ENCODE assay signal across 9 mouse cellular contexts in the genomic region with DNA sequence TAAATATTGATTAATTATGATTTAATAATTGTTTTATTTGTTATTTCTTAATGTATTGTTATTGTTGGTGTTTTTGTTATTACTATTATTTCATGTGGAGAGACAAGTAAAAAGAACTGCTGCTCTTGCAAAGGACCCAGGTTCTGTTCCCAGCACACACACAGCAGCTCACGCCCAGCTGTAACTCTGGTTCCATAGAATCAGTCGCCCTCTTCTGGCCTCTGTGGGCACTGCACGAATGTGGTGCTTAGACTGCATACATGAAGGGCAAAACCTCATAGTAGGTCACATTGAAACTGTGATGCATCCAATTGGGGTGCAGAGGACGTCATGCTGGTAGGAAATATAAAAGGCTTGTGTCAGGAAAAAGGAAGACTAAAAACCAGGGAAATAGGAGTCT. TPM values are rescaled to one million over a fixed set of nuclear protein-coding genes. Genes with fewer than 3 reads are reported as not detected.
DNase-seq lines count a peak whose midpoint lies in the region; TF ChIP-seq lines count a peak whose summit lies in the region.
"Had no signal": no experiment of that assay in that cellular context is flagged by ENCODE, and none has a peak within 500 bp of the region (broad histone marks: within the 10 kb centered on the region; RNA-seq: fewer than 3 reads in every experiment).

No protein-coding gene starts in this region.

- TF ChIP-seq RAD21 in MEL (IDR thresholded peaks at IDR 0.05; ENCODE audit: low read depth, low read length): peak; percentile 22

- no peaks in the 10 kb centered on the region for H3K27me3 ChIP-seq in MEL (ENCODE audit: control insufficient read depth in 1 of 2, insufficient read depth in 2 of 2, low read length in 2 of 2)

- TF ChIP-seq EP300 in MEL (IDR thresholded peaks at IDR 0.05; ENCODE audit: low read depth in 1 of 2, low read length in 2 of 2): no peak

- H3K9me3 ChIP-seq in MEL (replicated peaks; ENCODE audit: insufficient read depth, low read length): no peaks in the 10 kb centered on the region

- DNase-seq in heart, postnatal 4 days: peak; percentile 39
- no peak for DNase-seq in heart, adult 8-10 months (ENCODE audit: low spot score)
- DNase-seq in 3134 (ENCODE audit: extremely low read depth, insufficient read length, low spot score) (peak; percentile 11), MEL (ENCODE audit: low read depth, low spot score) (peak; percentile 55)
- DNase-seq in kidney, postnatal 36 days: peak; percentile 5 to 61
- DNase-seq in thymus, adult 18-20 months: peak; percentile 9 to 23
- DNase-seq in ovary, adult 18-20 months (ENCODE audit: low spot score): no peak
- no peak for DNase-seq in frontal cortex, postnatal 25 days (ENCODE audit: low spot score in 2 of 2)

- H3K4me3 ChIP-seq in MEL (ENCODE audit: control insufficient read depth in 1 of 2, insufficient read depth in 1 of 2, low read depth in 2 of 2, low read length in 2 of 2): no peak overlapping the region

- H3K4me1 ChIP-seq in MEL (ENCODE audit: control insufficient read depth in 1 of 2, insufficient read depth in 2 of 2, low read length in 2 of 2): no peaks in the 10 kb centered on the region

- H3K27ac ChIP-seq in MEL (ENCODE audit: control insufficient read depth, low read depth, low read length): no peak overlapping the region

- no peaks in the 10 kb centered on the region for H3K79me2 ChIP-seq in MEL (ENCODE audit: control insufficient read depth, insufficient read depth, low read length, poor library complexity)

- TF ChIP-seq POLR2A in MEL (IDR thresholded peaks at IDR 0.05; ENCODE audit: control insufficient read depth in 1 of 2, insufficient read depth in 1 of 2, low read depth in 1 of 2, low read length in 2 of 2, poor library complexity in 1 of 2): no peak

- no peak overlapping the region for H3K9ac ChIP-seq in MEL (ENCODE audit: control insufficient read depth, low read depth, low read length, poor library complexity, severe bottlenecking)

- TF ChIP-seq CTCF in MEL (IDR thresholded peaks at IDR 0.05 in 2 of 3, conservative IDR thresholded peaks at IDR 0.05 in 1 of 3; ENCODE audit: control insufficient read depth in 1 of 3, insufficient read depth in 1 of 3, low read depth in 2 of 3, low read length in 3 of 3, poor library complexity in 1 of 3, severe bottlenecking in 1 of 3): peak; percentile 30 to 45 (median 33)

- no peaks in the 10 kb centered on the region for H3K36me3 ChIP-seq in MEL (ENCODE audit: control insufficient read depth in 1 of 2, insufficient read depth in 2 of 2, low read length in 2 of 2)

TF ChIP-seq in MEL, 35 proteins besides CTCF, POLR2A, EP300 and RAD21:
- TF ChIP-seq SMC3 (IDR thresholded peaks at IDR 0.05; ENCODE audit: low read depth, low read length) (peak; percentile 50), MYB (IDR thresholded peaks at IDR 0.05; ENCODE audit: low read depth, low read length) (no peak)

RNA-seq across cellular contexts. Expression of a gene that starts 7.1 kb away (rescaled TPM):
- total RNA-seq in heart, postnatal 4 days (2021): not detected
- total RNA-seq in heart, adult 8-10 months (2022): not detected
- total RNA-seq in MEL (2012; rRNA removed): not detected in 2 replicates
- not detected for polyA plus RNA-seq in MEL (2012; ENCODE audit: insufficient read depth in 1 of 2, insufficient read length in 2 of 2, low read depth in 1 of 2, low replicate concordance in 2 of 2, missing spikeins in 1 of 2)
- total RNA-seq: neutrophil, adult 5-6 weeks had no signal

RNA-seq across cellular contexts. Expression of a gene that starts 47.9 kb away (rescaled TPM):
- total RNA-seq in heart, postnatal 4 days (2021): 10 to 100 TPM; 29.8 to 31.3 TPM
- total RNA-seq in heart, adult 8-10 months (2022): 10 to 100 TPM; 16.8 to 20.1 (median 18.7) TPM
- 13.3 and 15.8 TPM in 2 replicates for total RNA-seq in MEL (2012; rRNA removed)
- polyA plus RNA-seq in MEL (2012; ENCODE audit: insufficient read depth in 1 of 2, insufficient read length in 2 of 2, low read depth in 1 of 2, low replicate concordance in 2 of 2, missing spikeins in 1 of 2): 10 to 100 TPM in 1 of 2 experiments, not detected in 1; 18.1 TPM

RNA-seq across cellular contexts. Expression of a gene that starts 51.0 kb away (rescaled TPM):
- 1 to 10 TPM; 6.6 to 6.8 TPM for total RNA-seq in heart, postnatal 4 days (2021)
- 1 to 10 TPM; 3.8 to 4.9 (median 4.8) TPM for total RNA-seq in heart, adult 8-10 months (2022)
- 2.6 and 3.0 TPM in 2 replicates for total RNA-seq in MEL (2012; rRNA removed)
- 1 to 10 TPM in 1 of 2 experiments, not detected in 1; 2.1 TPM for polyA plus RNA-seq in MEL (2012; ENCODE audit: insufficient read depth in 1 of 2, insufficient read length in 2 of 2, low read depth in 1 of 2, low replicate concordance in 2 of 2, missing spikeins in 1 of 2)

Comparison
In these comparisons a context has a peak if more than half of its experiments do, and no peak if none do; other contexts are left out.
1. DNase-seq: peak in heart, postnatal 4 days (single experiment), 3134 (single experiment), MEL (single experiment), kidney, postnatal 36 days (2 of 2) and thymus, adult 18-20 months (2 of 2); none in heart, adult 8-10 months (single experiment), ovary, adult 18-20 months (single experiment) and frontal cortex, postnatal 25 days (0 of 2).